Mouse (Mus musculus) cerebellum, adult 11 months (tissue): ENCODE measurements around the gene Ly6g6f.
A peak's percentile ranks its signal among the peaks of the same experiment; 100 is the strongest.

Source experiments
- DNase-seq: peaks from one replicate; pipeline ENCODE4 v3.0.0; 2022

The Ly6g6f gene

DNA sequence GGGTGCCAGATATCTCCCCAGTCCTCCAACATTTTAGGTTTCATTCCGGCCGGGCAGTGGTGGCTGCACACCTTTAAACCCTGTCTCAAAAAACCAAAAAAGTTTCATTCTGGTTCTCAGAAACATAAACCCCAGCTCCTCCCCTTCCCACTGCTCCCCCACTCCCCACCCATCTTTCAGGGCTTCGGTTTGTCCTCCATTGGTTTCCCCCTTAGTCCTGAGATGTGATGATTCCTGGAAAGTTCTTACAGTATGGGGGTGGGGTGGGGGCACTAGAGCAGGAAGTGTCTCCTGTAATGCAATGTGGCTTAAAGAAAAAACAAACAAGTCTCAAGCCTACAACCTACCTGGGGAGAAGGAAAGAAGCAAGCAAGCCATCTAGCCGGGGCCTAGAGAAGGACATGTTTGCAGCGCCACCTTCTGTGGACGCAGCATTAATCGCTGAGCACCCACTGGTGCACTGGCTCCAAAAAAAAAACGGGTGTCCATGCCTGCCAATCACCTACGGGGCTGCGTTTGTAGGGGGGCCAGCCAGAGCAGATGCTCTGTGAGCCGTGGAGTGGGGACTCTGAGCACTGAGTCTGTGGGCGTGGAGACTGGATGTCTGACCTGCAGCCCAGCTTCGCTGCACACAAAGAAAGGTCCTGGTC lies 20.5 kb upstream of the Ly6g6f start:
- peak; percentile 63 for DNase-seq

DNA sequence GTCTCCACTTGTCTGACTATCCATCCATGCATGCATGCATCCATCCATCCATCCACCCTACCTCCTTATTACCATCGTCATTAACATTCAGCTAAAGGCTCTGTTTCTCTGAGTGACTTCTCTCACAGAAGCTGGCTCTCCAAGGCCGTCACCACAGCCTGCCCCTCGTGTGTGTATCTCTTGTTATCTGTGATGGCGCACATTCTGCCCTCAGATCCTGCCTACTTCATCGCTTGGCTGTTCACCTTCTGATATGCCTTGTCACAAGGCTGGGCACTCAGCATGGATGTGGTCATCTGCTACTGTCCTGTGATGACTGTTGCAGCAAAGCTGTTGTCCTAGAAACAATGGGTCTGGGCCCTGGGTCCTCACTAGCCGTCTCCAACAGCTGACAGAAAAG lies 19.3 kb upstream of the Ly6g6f start:
- no peak for DNase-seq

DNA sequence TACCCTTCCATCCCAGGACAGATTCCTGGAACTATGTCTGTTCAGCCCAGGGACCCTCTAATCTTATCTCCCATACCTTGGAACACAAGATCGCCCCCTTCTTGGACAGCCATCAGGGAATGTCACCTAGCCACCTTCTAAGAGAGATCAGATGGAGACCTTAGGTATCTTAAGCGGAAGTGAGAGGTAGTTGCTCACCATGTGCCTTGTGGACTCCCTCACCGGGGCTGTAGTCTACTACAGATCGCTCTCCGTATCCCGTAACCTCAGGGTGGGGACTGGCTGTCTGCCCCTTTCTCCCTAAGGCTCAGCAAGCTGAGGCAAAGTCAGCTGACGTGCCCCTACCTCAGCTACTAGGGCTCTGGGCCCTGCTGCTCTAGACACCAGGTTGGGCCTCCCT lies 18.7 kb upstream of the Ly6g6f start:
- no peak for DNase-seq

DNA sequence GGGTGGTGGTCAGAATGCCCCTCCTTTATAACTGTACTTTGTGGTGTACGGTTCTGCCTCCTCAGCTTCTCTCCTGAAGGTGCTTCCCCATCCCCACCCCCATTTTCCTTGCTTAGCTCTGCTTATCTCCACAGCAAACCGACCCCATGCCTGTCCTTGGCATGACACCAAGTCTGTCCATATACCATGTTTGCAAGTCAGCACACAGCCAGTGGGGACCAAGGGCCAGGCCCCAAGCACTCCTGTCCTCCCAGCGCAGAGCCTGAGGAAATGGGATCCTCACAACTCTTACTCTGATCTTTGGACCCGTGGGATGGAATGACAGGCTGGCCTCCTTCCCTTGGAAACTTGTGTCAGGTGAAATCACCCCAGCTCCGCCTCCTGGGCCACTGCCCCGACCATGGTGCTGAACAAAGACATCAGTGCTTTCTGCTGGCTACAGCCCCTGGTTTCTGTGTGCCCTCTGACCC lies 17.8 kb upstream of the Ly6g6f start:
- no peak for DNase-seq

DNA sequence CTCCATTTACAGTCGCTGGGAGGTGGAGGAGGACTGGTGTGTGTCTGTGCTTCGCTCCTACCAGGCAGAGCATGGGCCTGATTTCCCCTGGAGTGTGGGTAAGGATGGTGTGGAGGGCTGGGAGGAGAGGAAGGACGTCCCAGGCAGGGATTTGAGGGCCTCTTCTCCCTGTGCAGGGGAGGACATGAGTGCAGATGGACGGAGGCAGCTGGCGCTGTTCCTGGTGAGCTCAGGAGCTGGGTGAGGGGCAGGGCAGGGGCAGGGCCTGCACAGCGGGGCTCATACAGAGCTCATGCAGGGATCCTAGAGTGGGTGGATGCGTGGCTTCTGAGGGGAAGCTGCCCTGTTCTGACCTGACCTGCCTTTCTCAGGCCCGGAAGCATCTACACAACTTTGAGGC lies 16.9 kb upstream of the Ly6g6f start:
- DNase-seq: no peak

DNA sequence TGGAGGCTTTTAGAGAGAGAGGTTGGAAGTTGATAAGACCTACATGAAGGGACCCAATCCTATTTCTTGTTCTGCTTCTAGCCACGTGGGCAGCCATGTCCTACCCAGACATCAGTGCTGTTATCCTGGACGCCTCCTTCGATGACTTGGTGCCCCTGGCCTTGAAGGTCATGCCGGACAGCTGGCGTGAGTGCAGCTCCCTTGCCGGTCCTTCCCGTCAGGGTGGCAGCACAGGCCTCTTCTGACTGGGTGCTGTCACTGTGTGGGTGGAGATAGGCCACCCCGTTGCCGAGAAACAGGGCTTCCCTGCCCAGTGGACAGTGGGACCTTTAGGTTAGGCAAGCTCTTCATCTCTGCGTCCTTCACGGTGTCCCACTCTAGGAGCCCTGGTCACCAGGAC lies 15.8 kb upstream of the Ly6g6f start:
- DNase-seq: no peak

DNA sequence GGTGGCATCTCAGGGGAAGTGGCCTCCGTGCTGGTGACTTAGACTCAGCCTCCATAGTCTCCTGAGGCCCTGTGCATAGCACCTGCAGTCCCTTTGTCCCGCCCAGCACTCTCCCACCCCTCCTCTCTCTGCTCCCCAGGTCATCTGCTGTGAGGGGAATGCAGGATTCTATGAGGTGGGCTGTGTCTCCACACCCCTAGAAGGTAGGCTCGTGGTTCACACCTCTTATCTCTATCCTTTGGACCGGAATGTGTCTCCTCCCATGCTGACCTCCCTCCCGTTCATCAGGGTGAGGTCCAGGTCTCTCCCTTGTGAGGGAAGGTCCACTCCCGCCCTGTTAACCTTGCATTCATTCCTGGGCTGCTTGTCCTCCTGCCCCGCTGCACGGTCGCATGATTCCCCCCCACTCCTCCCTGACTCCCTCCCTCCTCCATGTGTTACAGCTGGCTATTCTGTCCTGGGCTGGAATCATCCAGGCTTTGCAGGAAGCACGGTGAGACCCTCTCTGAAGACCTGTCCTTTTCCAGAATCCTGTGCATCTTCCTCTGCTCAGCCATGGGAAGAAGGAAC lies 14.9 kb upstream of the Ly6g6f start:
- no peak for DNase-seq

DNA sequence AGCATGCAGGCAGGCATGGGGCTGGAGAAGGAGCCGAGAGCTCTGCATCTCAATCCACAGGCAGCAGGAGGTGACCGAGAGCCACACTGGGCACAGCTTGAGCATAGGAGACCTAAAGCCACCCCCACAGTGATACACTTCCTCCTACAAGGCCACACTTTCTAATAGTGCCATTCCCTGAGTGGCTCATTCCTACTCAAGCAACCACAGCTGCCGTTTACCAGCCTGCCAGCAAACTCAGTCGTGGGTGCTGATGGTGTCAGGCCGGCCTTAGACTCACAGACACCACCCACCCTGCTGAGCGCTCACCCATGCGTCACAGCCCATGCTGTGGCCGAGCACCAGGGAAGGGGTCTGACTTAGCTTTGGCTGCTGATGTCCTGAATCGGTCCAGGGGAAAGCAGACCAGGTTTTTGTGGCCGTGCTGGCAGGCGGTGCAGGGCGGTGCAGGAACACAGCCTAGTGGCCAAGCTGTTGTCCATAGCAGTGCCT lies 11.8 kb upstream of the Ly6g6f start:
- DNase-seq: peak; percentile 65

DNA sequence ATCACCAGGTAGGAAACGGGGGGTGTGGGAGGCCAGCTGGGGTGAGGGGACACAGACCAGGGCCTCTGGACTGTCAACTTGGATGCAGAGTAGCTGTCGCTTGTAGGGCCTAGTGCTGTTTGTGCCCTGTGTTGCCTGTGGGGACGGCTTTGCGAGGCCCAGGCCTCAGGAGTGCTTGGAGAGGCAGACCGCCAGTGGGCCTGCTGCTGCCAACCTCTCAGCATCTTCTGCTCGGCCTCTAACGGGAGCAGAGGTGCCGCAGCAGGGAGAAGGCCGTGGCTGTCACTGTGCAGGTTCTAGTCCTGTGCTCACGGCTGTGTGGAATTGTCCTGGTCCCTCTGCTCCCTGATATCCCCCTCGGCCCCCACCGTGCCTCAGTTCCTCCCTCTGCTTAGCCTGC lies 11.2 kb upstream of the Ly6g6f start:
- DNase-seq: no peak

DNA sequence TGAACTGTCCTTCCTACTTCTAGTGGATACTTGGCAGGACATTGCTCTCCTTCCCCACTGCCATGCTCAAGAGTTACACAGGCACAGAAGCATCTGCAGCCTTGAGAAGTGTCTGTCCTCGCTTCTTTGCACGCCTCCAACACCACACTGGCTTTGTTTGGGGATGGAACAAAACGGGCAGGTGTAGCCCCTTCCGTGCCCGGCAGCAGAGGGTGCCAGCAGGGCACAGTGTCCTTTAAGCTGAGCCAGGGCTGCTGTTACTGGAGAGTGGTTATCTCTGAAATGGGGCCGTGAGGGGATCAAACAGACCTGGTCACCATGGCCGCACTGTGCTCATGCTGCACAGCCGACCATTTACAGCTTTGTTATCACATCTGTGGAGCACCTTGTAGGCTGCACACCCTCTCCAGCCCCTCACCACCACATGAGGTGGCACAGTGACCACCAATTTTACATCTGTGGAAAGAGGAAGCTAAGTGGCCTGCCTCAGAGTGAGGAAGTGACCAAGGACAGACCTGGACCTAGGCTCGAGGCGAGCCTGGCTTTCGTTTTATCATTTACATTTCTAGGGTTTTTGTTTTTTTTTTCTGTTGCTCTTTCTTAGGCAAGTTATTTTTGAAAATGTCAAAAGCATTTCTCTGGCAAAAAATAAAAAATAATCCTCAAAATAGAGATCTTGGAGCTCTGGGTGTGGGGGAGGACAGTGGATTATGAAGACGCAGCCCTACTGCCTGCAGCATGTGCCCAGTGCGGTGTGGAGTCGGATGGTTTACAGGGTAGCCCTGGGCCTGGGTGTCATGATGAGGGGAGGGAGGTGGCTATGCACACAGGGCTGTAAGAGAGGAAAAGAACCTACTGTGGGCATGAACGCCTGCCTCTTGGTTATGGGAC lies 9.3 kb upstream of the Ly6g6f start:
- no peak for DNase-seq

DNA sequence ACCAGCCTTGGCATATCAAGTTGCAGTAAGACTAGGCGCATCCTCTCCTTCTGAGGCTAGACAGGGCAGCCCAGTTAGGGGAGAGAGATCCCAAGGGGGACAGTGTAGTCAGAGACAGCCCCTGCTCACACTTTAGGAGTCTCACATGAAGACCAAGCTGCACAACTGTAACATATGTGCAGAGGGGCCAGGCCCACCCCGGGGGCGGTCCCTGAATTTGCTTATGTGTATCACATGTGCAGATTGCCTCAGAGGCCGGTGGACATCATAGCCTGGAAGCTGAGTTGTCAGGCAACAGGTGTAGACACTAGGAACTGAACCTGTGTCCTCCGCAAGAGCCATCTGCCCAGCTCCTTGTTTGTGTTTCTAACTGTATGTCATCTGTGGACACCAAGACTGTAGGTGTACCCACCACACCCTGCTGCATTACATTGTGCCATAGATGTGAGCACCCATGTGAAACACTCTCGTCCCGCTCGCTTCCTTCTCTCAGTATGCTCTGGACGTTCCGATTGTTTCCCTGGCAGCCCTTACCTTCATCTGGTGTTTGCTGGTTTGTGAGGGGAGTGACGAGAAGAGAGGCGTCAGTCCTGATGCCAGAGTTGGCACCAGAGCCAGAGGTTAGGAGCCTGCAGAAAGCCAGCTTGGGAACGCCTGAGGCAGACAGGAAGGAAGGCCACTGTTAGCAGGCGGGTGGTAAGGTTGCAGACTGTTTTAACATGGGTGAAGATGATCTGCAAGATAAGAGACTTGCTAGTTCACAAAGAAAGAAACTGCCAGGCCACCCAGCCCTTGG lies 7.2 kb upstream of the Ly6g6f start:
- no peak for DNase-seq

DNA sequence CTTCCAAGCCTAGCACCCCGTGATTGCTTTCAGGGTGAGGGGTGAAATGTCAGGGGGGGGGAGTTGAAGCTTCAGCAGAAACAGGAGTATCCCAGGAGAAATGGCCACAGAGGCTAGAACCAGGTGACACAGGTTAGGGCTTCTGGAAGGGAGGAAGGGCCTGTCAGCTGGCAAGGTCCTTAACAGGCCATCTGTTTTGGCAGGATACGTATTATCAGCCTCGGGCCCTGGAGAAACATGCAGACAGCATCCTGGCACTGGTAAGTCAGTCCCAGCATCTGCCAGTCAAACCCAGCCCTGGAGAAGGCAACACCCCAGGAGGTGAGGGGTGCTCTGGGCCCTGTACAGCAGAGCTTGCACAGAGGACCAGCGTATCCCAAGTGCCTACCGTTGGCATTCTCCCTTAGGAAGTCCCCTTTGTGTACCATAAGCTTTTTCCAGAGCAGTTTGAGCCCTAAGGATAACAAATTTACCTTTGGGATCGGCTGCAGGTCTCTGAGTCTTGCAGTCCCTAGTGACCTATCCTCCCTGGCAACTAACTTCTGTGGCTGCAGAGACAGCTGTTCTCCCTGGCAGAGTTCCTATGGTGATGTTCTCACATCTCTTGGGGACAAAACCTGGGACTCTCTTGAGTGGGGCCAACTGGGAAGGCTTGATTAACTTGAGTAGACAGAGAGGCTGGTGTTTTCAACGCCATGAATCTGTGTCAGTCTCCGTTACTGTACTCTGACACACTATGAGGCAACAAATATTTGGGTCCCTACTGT lies 4.9 kb upstream of the Ly6g6f start:
- peak; percentile 86 for DNase-seq

DNA sequence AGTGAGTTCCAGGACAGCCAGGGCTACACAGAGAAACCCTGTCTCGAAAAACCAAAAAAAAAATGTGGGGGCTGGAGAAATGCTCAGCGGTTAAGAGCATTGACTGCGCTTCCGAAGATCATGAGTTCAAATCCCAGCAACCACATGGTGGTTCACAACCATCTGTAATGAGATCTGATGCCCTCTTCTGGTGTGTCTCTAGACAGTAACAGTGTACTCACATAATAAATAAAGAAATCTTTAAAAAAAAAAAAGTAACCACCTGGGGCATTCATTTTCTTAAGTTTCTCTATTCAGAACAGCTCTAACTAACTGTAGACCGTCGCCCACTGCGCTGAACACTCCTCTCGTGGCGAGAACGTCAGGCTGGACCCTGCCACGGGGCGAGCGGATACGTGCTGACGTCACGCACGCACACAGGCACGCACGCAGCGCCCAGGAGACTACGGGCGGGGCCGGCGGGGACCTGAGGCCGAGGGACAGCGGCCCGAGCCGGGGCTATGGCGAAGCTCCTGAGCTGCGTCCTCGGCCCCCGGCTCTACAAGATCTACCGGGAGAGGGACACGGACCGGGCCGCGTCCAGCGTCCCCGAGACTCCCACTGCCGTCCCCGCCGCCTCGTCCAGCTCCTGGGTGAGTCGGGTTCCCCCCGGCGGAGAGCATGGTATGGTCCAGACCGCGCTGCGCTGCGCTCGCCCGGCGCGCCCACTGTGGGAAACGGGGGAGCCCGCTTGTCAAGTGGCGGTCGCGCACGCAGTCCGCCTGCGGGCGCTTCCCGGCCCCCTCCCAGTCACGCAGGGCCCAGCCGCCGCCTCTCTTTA lies 3.6 kb upstream of the Ly6g6f start, which contains the start of gene Abhd16a:
Abhd16a (plus strand) TSS at position 439 of the 820 bp plus-strand sequence.
- peak; percentile 94 for DNase-seq

DNA sequence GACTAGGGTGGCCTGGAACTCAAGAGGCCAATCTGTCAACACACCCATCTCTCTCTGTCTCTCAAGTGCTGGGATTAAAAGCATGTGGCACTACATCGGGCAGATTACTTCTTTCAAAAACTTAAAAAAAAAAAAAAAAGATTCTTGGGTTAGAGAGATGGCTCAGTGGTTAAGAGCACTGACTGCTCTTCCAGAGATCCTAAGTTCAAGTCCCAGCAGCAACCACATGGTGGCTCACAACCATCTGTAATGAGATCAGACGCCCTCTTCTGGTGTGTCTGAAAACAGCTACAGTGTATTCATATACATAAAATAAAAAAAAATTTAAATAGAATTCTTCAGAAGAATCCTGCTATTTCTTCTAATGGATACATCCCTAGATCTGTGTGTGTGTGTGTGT lies 2.7 kb upstream of the Ly6g6f start:
- no peak for DNase-seq

DNA sequence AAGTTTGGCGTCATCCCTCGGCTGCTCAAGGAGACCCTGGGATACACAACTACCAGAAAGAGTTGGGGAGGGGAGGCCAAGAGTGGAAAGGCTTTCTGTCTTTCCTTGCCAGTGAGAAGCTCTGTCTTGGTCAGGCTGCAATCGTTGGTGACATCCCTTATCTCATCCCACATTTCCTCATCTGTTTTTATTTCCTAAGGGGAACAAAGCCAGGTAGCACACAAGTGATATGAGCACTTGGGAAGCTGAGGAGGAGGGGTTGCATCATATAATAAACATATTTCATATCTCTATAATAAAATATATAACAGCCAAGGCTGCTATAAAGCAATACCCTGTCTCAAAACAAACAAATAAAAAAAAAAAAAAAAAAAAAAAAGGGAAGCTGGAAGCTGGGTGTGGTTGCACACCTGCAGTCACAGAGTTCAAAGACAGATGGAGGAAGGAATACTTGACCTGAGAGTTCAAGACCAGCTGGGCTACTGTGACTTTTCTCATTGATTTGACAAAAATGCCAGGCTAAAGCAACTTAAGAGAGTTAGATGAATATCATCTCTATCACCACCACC lies 1.4 kb downstream of the Ly6g6f start:
- no peak for DNase-seq

DNA sequence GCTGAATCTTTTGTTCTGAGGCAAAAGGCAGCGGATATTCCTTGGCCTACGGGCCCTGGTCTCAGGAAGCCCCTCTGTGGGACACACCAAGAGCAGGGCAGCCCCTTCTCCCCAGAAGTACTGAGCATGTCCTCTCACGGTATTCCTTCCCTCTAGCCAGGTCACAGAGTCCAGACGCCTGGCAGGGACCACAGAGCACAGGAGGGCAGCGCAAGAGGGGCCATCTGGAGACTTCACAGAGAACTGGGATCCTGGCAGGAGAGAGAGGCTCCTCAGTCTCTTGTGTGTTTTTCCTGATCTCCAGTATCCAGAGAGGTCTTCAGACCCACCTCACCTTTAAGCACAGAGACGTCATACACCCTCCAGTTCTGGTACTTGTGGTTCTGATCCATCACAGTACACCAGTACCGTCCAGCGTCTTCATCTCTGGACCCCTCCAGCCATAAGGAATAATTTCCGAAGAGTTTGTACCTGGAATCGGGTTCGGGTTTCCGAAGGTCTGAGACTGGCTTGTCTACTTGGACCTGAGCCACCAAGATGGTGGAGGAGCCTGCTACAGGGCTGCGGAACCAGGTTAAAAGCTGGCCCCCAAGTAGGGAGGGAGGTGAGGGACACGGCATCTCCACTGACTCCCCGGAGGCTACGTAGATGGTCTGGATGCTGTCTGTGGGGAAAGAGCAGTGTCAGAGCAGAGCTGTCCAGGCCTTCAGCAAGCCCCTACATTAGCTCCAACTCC lies 2.4 kb downstream of the Ly6g6f start:
- peak; percentile 75 for DNase-seq

DNA sequence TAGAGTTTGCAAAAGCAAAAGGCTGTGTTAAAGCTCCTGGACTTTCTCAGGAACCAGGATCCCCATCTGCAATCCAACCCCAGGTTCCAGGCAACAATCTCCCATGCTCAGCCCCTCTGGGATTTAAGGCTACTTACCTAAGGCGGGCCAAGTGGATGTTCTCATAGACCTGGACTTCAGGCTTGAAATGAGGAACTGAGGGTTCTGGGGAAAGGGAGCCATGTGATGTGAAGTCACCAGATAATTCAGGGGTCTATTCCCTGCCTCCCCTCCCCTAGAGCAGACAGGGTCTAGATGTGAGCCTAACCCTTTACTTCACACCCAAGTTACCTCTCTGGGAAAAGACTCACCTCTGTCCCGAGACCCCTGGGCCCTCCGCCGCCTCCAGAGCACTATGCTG lies 4.7 kb downstream of the Ly6g6f start:
- DNase-seq: no peak

DNA sequence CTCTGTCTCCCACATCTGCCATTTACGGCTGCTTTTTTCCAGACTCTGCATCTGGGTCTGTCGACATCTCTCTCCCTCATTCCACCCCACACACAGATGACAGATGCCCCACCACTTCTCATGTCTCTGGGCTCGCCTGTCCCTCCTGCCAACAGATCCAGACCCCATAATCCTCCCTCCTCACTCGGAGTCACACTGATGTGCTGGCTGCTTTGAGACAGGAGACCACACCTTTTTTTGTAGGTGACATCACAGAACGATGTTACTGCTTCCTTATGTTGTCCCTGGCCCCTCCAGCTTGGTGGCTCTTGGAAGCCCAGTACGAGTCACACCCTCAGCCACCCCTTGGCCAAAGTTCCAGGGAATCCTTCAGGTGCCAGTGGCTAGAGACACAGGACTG lies 5.2 kb downstream of the Ly6g6f start:
- DNase-seq: no peak

DNA sequence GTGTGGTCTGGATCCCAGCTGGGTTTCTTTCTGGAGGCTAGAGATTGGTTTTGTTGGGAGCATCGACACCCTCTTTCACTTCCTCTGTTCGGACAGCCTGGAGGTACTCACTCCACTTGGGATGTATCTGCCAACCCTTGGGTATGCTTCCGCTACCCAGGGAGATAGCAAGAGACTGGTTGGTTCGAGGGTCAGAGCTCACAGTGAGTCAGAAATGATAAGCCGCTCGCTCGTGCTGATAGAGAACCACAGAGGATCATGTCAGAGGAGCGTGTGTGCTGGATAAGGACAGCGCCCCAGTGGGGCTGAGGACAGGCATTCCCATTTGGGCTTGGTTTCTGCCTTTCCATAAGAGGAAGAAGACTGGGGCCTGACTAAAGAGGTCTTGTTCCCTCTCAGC lies 5.6 kb downstream of the Ly6g6f start:
- DNase-seq: no peak

DNA sequence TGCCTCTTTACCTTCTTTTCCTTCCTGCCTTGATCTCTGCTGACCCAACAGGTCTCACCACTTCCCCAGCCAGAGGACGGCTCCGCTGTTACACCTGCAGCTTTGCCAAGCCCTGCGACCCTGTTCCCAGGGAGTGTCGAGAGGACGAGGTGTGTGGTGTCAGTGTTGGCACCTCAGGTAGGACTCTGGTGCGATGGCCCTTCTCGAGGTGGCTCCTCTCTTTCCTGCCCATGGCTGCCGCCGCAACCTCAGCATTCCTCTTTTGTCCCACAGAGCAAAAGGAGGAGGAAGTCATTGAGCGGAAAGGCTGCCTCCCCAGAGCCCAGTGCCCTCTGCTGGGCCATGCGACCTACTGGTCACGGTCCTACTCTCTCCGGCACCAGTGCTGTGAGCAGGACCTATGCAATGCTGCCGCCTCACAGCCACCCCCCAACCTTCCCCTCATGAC lies 7.6 kb downstream of the Ly6g6f start, which contains the start of gene Ly6g6d:
Ly6g6d (minus strand) TSS at position 280 of the 448 bp plus-strand sequence.
- DNase-seq: no peak
